Mouse (Mus musculus): ENCODE measurements around the gene Hist1h4d.
"Not testable (repeated sequence)": the region's sequence is repeated elsewhere in the genome, so short reads cannot be mapped to it uniquely, and the experiment has no call there.

The Hist1h4d gene

GRCm38 (mm10) chr13:23573034-23573897 is 8.1 kb upstream of the Hist1h4d start:
- not testable (repeated sequence) for DNase-seq (ENCODE audit: low read depth, low spot score)

- DNase-seq (ENCODE audit: low read depth, low spot score) = peak; percentile 95
Measured at GRCm38 (mm10) chr13:23573898-23574524, 7.4 kb upstream of the Hist1h4d start, which contains the start of the genes Hist1h2bf and Hist1h2ad. Gene Hist1h2bf (minus strand): TSS chr13:23574196. Gene Hist1h2ad (plus strand): TSS chr13:23574381.

DNA sequence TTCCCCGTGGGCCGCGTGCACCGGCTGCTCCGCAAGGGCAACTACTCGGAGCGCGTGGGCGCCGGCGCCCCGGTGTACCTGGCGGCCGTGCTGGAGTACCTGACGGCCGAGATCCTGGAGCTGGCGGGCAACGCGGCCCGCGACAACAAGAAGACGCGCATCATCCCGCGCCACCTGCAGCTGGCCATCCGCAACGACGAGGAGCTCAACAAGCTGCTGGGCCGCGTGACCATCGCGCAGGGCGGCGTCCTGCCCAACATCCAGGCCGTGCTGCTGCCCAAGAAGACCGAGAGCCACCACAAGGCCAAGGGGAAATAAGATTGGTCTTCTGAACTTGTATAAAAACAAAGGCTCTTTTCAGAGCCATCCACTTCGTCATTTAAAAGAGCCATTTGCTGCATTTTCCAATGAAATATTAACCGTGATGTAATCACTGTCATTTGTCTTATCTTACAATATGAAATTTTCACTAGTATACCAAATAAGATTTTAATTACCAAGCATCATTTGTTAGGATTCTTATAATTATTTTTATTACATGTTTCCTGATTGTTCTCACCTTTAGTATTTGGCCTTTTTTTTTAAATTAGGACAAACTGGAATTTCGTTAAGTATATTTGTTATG is 6.7 kb upstream of the Hist1h4d start:
- DNase-seq (ENCODE audit: low read depth, low spot score) = not testable (repeated sequence)

DNA sequence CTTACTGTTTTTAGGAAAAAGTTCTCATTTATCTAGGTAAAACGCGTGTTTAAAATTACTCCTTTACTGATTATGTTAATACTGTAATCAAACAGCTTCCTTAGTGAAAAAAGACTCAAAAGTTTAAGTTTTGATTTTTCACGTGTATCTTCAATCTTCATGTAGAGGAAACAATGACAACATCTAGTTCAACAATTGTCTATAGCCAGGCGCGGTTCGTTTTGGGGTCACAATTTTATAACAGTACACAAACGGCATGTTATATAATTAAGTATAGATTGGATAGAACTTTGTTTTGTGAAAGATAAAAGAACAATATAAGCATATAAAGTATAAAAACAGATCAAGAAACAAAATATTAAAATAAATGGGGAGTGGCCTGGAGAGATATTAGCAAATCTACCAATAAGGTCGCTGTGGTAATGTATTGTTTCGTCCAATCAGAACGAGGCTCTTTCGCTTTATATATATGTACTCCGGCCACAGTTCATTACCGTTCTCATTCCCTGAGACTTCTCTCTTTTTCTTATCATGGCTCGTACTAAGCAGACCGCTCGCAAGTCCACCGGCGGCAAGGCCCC is 6.0 kb upstream of the Hist1h4d start, which contains the start of gene Hist1h3d:
TSS of gene Hist1h3d (plus strand) at position 493 of the 581 bp plus-strand sequence.
- DNase-seq (ENCODE audit: low read depth, low spot score) = peak; percentile 74

GRCm38 (mm10) chr13:23575864-23576313 is 5.5 kb upstream of the Hist1h4d start:
- DNase-seq (ENCODE audit: low read depth, low spot score) = not testable (repeated sequence)

GRCm38 (mm10) chr13:23576351-23576881 is 5.0 kb upstream of the Hist1h4d start:
- DNase-seq (ENCODE audit: low read depth, low spot score) = no peak

GRCm38 (mm10) chr13:23576906-23577639 is 4.3 kb upstream of the Hist1h4d start:
- no peak for DNase-seq (ENCODE audit: low read depth, low spot score)

GRCm38 (mm10) chr13:23577835-23578234 is 3.6 kb upstream of the Hist1h4d start:
- DNase-seq (ENCODE audit: low read depth, low spot score) = no peak

GRCm38 (mm10) chr13:23582219-23583056 is 1.0 kb downstream of the Hist1h4d start:
- DNase-seq (ENCODE audit: low read depth, low spot score) = no peak

DNA sequence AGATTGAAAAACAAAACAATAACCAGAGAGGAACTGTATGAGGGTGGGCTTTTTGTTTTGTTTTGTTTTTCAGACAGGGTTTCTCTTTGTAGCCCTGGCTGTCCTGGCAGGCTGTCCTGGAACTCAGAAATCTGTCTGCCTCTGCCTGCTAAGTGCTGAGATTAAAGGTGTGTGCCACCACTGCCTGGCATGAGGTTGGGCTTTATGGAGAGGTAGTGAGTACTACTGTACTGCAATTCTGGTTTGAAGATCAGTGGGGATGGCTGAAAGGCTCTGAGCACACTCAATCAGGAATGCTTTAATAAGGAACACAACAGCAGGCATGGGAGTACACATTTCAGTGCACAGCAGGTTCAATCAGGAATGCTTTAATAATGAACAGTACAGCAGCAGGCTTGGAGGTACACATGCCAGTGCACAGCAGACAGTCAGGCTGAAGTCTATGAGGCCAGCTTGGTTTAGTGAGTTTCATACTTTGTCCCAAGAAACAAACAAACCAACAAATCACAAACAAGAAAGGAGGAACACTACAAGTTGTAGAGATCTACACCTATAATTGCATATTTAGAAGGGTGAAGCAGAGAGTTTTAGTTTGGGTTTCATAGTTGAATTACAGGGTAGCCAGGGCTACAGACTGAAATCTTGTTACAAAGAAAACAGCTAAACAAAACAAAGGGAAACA is 2.1 kb downstream of the Hist1h4d start:
- DNase-seq (ENCODE audit: low read depth, low spot score) = no peak

DNA sequence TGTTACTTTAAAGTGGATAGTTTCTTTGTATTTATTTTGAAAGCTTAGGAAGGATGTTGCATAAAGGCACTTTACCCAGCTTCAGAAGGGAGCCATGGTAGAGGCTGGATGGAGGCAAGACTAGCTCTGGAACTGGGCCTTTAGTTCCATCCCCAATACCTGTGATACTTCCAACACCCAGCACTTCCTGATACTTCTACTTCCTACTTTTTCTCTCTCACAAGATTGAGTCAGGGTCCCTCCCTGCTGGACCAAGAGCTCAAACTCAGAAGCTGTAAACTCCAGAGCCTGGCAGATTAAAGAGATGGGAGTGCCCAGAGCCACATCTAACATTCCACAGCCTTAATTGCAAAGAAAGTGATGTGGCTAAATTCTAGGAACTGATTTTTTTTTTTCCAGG is 2.9 kb downstream of the Hist1h4d start:
- DNase-seq (ENCODE audit: low read depth, low spot score) = no peak

- DNase-seq (ENCODE audit: low read depth, low spot score) = peak; percentile 84
Measured at GRCm38 (mm10) chr13:23585029-23585441, 3.6 kb downstream of the Hist1h4d start.

DNA sequence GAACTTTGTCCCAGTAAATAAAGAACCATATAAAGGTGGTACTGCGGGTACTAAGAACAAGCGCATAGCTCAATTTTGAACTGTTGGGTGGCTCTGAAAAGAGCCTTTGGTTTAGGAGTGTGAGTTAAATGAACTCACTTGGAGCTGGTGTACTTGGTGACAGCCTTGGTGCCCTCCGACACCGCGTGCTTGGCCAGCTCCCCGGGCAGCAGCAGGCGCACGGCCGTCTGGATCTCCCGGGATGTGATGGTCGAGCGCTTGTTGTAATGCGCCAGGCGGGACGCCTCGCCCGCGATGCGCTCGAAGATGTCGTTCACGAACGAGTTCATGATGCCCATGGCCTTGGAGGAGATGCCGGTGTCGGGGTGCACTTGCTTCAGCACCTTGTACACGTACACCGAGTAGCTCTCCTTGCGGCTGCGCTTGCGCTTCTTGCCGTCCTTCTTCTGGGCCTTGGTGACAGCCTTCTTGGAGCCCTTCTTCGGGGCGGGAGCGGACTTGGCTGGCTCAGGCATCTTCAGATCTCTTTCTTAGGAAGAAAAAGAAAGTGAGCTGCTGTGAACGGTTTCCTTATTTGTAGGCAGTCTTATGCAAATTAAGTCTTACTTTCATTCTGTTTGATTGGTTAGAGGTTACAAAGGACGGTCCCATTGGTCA is 4.2 kb downstream of the Hist1h4d start:
- DNase-seq (ENCODE audit: low read depth, low spot score) = peak; percentile 88

DNA sequence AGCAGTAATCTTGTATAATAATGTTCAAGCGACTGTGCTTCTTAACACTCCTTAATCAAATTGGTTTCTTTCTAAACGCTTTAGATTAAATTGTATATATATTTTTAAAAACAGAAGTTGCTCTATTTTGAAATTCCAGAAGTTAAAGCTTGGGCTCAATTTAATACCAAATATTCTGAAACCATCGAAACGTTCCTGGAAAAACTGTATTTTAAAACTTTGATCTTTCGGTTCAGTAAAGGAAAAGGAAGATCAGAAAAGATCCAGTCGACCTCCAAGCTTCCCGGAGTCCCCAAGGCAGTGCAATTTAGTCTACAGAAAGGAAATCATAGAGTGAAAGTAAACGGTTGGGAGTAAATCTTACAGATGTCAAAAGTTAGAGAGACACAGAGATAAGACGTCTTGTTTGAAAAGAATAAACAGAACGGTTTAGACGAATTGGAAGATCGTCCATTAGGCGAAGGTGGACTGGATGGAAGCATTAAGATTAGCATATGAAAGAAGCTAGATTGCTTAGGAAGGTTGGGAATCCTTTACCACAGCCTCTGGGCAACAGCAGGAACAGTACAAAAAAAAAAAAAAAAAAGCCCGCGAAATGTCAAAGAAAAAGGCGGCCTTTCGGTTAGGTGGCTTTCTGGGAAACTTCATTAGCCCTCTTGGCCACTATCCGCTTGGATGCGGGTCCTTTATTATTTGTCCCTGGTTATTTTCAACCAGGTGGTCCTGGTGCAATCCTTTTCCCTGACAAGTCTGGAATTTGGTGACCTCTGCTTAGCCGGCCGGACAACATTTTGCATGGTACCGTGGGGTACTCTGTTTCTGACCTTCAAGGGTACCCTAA is 4.9 kb downstream of the Hist1h4d start:
- no peak for DNase-seq (ENCODE audit: low read depth, low spot score)

DNA sequence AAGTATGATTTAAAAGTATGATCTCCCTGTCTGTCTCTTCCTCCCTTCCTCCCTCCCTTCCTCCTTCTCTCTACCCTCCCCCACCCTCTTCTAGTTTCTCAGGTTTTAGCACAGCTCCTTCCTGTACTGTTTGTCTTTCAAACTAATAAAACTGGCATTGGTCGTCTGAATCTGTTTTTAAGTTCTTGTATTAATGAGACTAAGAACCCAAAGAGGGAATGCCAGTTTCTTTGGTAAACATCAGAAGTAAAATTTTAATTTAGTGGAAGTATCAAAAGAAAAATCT is 5.5 kb downstream of the Hist1h4d start:
- DNase-seq (ENCODE audit: low read depth, low spot score) = no peak

DNA sequence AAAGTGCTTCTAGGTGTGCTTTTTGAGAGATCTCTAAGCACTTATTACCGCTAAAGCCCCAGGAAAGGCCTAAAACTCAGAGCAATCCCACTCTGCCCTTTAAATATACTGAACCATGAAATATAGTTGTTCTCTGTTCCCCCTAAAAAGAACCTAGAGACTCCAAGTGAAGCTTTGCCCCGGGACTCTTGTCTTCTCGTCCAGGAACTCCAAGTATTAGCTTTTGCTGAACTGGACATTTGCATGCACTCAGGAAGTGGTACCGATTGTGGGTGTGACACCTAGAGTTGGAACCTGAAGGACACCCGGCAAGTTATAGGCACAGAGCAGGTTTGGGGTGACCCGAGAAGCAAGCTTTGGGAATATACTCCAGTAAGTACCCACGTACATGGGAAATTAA is 9.8 kb downstream of the Hist1h4d start:
- no peak for DNase-seq (ENCODE audit: low read depth, low spot score)

DNA sequence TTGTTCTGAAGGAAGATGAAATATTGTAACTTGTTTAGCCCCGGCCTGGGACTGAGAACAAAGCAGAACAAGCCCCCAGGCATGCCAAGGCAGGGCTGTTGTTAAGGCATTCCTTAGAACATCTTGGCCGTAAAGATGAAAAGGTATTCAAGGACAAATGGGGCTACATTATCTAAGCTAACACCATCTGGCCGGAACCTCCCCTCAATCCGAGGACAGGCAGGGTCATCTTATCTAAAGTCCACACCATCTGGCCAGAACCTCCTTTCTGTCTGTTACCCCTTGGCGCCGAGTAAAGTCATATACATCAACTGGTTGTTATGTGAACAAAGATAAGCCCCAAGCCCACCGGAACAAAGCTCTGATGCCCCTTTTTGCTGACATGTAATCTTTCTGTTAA is 10.5 kb downstream of the Hist1h4d start:
- not testable (repeated sequence) for DNase-seq (ENCODE audit: low read depth, low spot score)

- no peak for DNase-seq (ENCODE audit: low read depth, low spot score)
Measured at GRCm38 (mm10) chr13:23592614-23593013, 11.2 kb downstream of the Hist1h4d start.

All from CD4-positive, CD25-positive, alpha-beta regulatory T cell, adult 2 months (primary cell).